Mouse (Mus musculus): Measurements from ENCODE around the gene Sv2c.
"Not testable (repeated sequence)": the region's sequence is repeated elsewhere in the genome, so short reads cannot be mapped to it uniquely, and the experiment has no call there.

The Sv2c gene

GRCm38 (mm10) chr13:95968031-95968430 is 164.3 kb downstream of the Sv2c start:
- DNase-seq (ENCODE audit: low read depth) = not testable (repeated sequence)

DNA sequence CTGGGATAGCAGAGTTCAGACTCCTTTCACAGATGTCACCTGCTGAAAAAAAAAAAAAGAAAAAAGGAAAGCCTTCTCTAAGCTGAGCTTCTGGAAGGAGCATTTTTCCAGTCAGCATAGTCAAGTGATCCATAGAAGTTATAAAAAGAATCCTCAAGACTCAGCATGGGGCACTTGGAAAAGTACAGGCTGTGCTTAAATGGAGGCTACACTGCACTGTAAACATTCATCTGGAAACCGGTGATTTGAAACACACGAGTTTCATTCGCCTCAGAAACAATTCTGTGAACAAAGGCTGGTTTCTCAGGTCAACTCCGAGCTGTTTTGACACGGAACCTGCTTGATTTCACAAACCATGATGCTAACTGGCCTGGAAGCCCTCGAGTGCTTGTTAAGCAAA is 165.6 kb downstream of the Sv2c start:
- DNase-seq (ENCODE audit: low read depth) = no peak

GRCm38 (mm10) chr13:95965596-95965995 is 166.8 kb downstream of the Sv2c start:
- DNase-seq (ENCODE audit: low read depth) = no peak

- no peak for DNase-seq (ENCODE audit: low read depth)
These were observed 167.2 kb downstream of the Sv2c start for GRCm38 (mm10) chr13:95965162-95965561.

GRCm38 (mm10) chr13:95964226-95964625 is 168.2 kb downstream of the Sv2c start:
- DNase-seq (ENCODE audit: low read depth) = peak; percentile 57

- no peak for DNase-seq (ENCODE audit: low read depth)
These were observed 168.7 kb downstream of the Sv2c start for GRCm38 (mm10) chr13:95963671-95964070.

- DNase-seq (ENCODE audit: low read depth) = no peak
These were observed 170.5 kb downstream of the Sv2c start for GRCm38 (mm10) chr13:95961905-95962304.

GRCm38 (mm10) chr13:95961191-95961791 is 171.1 kb downstream of the Sv2c start:
- no peak for DNase-seq (ENCODE audit: low read depth)

DNA sequence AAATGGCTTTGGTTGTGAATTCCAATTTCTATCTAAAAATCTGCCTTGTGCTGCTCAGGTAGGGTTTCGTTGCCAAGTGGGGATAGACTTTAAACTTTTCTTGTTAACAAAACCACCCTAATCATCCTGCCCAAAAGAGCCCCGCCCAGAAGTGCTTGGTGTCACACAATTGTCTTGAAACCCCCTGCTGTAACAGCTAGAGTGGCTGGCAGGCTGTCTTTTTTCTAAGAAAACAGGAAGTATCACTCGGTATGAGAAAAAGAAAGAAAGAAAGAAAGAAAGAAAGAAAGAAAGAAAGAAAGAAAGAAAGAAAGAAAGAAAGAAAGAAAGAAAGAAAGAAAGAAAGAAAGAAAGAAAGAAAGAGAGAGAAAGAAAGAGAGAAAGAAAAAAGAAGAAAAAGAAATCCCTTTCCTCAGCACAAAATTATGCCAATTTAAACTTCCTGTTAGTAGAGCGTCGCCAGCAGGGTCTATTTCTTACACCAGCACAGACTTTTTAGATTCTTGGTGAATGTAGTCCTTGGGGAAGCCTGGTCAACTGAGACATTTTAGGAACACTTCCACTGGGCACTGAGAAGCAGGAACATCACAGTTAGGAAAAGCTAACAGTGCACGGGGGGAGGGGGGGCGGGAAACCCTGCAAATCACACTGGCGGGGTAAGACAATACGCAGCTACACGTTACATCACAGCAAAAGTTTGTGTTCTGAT is 171.7 kb downstream of the Sv2c start:
- DNase-seq (ENCODE audit: low read depth) = no peak

GRCm38 (mm10) chr13:95959651-95960476 is 172.5 kb downstream of the Sv2c start:
- no peak for DNase-seq (ENCODE audit: low read depth)

DNA sequence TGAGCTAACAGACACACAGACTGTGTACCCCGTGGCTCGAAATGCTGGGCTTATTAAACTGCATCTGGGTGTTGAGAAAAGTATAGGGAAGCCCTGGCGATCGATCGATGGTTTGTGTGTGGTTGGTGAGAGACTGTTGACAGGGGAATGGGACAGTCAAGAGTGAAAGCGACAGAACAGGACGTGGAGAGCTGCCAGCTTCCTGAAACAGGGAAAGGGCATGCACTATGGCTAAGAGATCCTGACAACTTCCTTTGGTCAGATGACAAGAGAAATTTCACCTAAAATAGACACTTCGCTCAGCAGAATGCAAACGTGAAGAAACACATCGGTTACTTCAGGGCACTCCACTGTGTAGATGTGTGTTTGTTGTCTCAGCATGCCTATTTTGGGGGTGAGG is 175.2 kb downstream of the Sv2c start:
- DNase-seq (ENCODE audit: low read depth) = peak; percentile 69

DNA sequence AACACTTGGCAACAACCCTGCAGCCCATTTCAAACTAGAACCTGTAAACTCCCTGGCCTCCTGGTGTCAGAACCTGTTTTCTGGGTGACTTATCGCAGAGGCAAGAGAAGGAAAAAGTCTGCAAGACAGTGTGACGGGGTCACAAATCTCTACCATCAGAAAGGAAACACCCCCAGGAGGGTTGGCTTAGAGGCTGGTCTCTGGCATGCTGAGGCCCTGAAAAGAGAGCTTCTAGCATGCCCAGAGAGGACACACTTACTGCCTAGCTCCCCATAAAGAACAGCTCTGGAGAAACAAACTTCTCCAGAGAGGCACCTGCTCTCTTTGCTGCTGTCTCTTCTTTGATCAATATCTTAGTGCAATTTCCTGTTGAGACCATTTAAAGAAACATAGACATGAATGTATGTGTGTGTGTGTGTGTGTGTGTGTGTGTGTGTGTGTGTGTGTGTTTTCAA is 176.0 kb downstream of the Sv2c start:
- DNase-seq (ENCODE audit: low read depth) = no peak

DNA sequence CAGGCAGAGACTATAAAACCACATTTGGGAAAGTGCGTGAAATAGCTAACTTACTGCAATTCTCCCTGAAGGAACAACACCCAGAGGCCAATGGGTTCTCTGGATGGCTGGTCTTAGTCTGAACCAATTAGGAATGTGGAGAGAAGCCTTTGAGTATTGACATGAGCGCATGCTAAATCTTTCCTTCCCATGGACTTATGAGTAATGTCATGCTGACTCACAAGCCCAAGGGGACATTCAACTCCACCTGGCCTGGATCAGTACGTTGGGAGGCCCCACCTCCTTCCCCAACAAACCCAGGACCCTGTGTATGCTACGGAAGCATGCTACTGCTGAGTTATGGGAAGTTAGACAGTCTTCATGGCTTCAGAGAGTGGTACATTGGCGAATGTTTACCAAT is 177.2 kb downstream of the Sv2c start:
- DNase-seq (ENCODE audit: low read depth) = peak; percentile 59

GRCm38 (mm10) chr13:95953636-95954035 is 178.7 kb downstream of the Sv2c start:
- DNase-seq (ENCODE audit: low read depth) = no peak

GRCm38 (mm10) chr13:95952263-95952662 is 180.1 kb downstream of the Sv2c start:
- DNase-seq (ENCODE audit: low read depth) = no peak

DNA sequence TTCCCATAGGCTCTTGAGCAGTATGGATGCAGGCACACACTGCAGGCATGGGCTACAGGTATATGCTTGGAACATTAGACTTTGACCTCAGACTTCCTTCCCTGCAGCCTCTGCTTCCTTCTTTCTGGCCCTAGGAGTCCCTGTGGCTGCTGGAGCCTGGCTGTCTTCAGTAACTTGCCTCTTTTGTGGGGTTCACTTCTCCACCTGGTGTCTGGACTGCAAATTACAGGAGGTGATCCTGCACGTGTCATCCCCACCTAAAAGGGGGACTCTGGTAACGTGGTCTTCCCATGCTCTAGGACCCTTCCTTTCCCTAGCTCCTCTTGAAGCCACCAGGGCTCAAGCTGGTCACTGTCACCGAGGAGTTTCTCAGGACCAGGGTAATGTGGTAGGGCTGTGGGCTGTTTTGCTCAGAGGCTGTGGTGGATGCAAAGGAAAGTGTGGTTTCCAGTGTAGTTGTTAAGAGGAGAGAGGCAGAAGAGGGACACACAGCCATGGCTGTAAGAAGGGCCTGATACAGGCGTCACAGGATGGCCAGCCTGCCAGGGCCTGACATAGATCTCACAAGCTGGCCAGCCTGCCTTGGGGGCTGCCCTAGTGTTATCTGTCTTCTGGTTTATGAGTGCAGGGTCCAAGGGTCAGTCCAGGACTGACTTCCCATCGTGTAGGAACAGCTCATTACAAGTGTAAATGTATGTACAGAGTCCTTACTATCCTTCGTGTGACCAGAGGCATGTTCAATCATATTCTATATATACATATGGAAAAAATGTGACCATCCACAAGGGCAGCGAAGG is 181.1 kb downstream of the Sv2c start:
- DNase-seq (ENCODE audit: low read depth) = peak; percentile 84

DNA sequence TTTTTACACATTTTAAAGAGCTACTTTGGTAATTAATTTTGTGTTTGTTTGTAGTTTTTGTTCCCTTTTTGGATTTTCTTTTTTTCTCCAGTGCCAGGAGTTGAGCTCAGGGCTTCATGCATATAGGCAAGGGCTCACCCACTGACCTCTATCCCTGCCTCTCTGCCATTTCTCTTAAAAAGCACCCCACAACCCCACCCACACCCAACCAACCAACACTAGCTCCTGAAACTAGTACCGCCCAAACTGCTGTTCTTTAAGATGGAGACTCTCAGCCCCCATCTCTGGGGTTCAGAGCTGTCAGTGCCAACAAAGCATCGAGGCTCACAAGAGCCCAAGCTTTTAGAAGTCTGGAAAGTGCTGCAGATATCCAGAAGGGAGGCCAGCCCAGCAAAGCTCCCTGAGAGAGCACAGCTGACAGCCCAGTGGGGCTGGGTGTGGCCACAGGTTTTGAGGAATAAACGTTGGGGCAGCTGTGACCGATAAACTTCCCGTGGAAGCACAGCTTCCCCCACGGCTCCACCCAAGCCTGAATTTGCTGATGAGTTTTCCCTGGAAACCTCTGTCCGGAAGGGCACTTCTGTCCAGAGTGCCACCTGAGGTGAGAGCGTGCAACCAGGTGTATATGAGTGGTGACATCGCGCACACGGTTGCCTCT is 181.8 kb downstream of the Sv2c start:
- peak; percentile 21 for DNase-seq (ENCODE audit: low read depth)

DNA sequence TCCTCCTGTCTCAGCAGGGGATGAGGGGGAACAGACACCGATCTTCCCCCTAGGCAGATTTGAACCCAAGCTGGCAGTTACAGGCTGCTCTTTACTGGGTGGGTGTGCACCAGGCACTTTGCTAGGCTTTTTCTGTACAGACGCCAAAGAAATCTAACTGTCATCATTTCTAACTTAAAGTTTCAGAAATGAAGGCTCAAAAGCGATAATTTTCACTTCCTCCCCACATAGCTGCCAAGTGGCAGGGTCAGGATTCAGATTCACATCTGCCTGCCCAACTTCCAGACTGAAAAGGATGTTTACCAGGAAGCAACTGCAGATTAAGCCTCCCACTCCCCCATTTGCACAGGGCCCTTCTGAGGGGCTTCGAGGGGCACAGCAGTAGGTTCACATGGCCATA is 183.0 kb downstream of the Sv2c start:
- no peak for DNase-seq (ENCODE audit: low read depth)

GRCm38 (mm10) chr13:95948821-95949220 is 183.6 kb downstream of the Sv2c start:
- DNase-seq (ENCODE audit: low read depth) = no peak

DNA sequence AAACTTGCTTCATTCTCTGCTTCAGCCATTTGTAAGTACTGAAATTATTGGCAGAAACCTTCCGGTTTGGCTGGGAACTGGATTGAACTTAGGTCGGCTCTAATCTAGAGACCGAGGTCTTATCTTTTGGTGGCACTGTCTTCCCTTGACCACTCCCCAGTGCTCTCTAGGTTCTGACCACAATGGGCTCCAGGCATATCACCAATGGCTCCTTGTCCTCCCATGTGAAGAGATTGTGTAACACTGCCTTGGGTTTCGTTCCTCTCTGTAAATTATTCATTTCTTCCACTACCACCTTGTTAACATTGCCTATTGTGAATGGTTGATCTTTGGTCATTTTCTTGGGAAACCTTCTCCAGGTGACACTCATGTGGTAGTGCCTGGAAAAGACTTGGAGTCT is 184.0 kb downstream of the Sv2c start:
- DNase-seq (ENCODE audit: low read depth) = peak; percentile 98

GRCm38 (mm10) chr13:95945937-95946507 is 186.4 kb downstream of the Sv2c start:
- DNase-seq (ENCODE audit: low read depth) = peak; percentile 59

Measured in 416B (cell line).